In the genomic region with DNA sequence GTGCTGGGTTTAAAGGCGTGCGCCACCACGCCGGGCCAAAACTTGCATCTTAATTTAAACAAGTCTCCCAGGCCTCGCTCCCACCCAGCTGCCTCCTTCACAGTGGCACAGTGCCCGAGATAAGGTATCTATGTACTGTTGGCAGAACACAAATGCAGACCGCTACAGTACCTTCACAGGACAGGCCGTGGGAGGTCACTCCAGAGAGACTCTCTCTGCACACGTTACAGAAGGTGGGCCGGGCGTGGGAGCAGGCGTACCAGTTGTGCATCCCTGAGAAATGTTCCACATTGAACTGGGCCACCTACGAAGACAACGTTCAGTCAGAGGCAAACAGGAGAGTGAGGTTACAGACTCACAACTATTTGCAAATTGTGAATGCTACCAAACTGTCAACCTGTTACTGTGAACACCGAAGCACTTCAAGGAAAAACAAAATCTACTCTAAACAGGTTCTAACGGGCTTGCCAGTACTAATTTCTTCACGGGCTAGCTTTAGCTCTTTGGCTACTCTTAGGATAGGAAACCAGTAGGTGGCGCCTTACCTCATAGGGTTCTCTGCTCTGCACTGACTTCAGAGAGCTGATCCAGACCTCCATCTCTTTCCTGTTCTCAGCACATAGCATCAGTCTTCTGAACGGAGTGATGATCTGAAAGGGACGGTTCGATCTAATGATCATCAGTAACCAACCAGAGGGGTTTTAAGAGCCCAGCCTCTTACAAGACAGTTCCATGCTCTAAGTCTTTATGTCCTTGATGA, we compare ENCODE assay signal across 9 mouse cellular contexts.
DNase-seq lines count a peak whose midpoint lies in the region; ATAC-seq and TF ChIP-seq lines count a peak whose summit lies in the region.
"Had no signal": no experiment of that assay in that cellular context is flagged by ENCODE, and none has a peak within 500 bp of the region (broad histone marks: within the 10 kb centered on the region; RNA-seq: fewer than 3 reads in every experiment).

No protein-coding gene starts in this region.

- no peak for TF ChIP-seq POLR2A in CH12.LX (IDR thresholded peaks at IDR 0.05; ENCODE audit: low read depth, low read length)

- no peaks in the 10 kb centered on the region for H3K4me1 ChIP-seq in kidney, embryonic 15.5 days
- H3K4me1 ChIP-seq in CH12.LX (ENCODE audit: control insufficient read depth in 1 of 2, insufficient read depth in 2 of 2): peaks cover 11 to 21% of the 10 kb centered on the region in 2 experiments
- H3K4me1 ChIP-seq in midbrain, embryonic 15.5 days: no peaks in the 10 kb centered on the region
- H3K4me1 ChIP-seq: limb, embryonic 15.5 days had no signal

- no peaks in the 10 kb centered on the region for H3K27me3 ChIP-seq in kidney, embryonic 15.5 days
- no peaks in the 10 kb centered on the region for H3K27me3 ChIP-seq in CH12.LX (replicated peaks)
- H3K27me3 ChIP-seq in midbrain, embryonic 15.5 days (replicated peaks): no peaks in the 10 kb centered on the region
- H3K27me3 ChIP-seq: limb, embryonic 15.5 days had no signal

- no peak for ATAC-seq in kidney, embryonic 15.5 days (replicated peaks; ENCODE audit: low FRiP score)
- ATAC-seq in monocyte, adult 5-6 weeks (replicated peaks; ENCODE audit: insufficient number of reproducible peaks, low FRiP score, low TSS enrichment, poor library complexity, severe bottlenecking): no peak
- ATAC-seq in midbrain, embryonic 15.5 days (replicated peaks): no peak

- DNase-seq in kidney, adult 9 months: peak; percentile 53
- DNase-seq in CH12.LX (ENCODE audit: extremely low read depth) (peak; percentile 66), ZHBTc4 (ENCODE audit: low read depth, low spot score) (peak; percentile 66)
- DNase-seq in embryo, embryonic 11 days: peak; percentile 46
- DNase-seq in lung, postnatal 36 days: peak; percentile 79

- peak; percentile 50 for TF ChIP-seq RAD21 in CH12.LX (IDR thresholded peaks at IDR 0.05; ENCODE audit: low read depth, low read length)

- H3K9me3 ChIP-seq in kidney, embryonic 15.5 days (replicated peaks): no peaks in the 10 kb centered on the region
- H3K9me3 ChIP-seq in CH12.LX (replicated peaks; ENCODE audit: low read length): no peaks in the 10 kb centered on the region
- H3K9me3 ChIP-seq in midbrain, embryonic 15.5 days: no peaks in the 10 kb centered on the region
- H3K9me3 ChIP-seq: limb, embryonic 15.5 days had no signal

- TF ChIP-seq CTCF in CH12.LX (conservative IDR thresholded peaks at IDR 0.05 in 1 of 2, IDR thresholded peaks at IDR 0.05 in 1 of 2; ENCODE audit: low read depth in 2 of 2, low read length in 2 of 2): peak; percentile 76 to 77

- no peak overlapping the region for H3K4me2 ChIP-seq in kidney, embryonic 15.5 days
- H3K4me2 ChIP-seq in CH12.LX (ENCODE audit: insufficient read depth, low read depth, poor library complexity, severe bottlenecking): no peak overlapping the region; the same call in 1 of the 2 replicates
- no peak overlapping the region for H3K4me2 ChIP-seq in midbrain, embryonic 15.5 days
- H3K4me2 ChIP-seq: limb, embryonic 15.5 days had no signal

- H3K36me3 ChIP-seq in kidney, embryonic 15.5 days: peaks cover 19% of the 10 kb centered on the region
- H3K36me3 ChIP-seq in CH12.LX (replicated peaks in 1 of 2; ENCODE audit: control insufficient read depth in 1 of 2, insufficient read depth in 1 of 2, low read length in 1 of 2): peaks cover 0 to 15% of the 10 kb centered on the region in 2 experiments
- no peaks in the 10 kb centered on the region for H3K36me3 ChIP-seq in midbrain, embryonic 15.5 days (replicated peaks)

- H3K9ac ChIP-seq in kidney, embryonic 15.5 days: no peak overlapping the region
- no peak overlapping the region for H3K9ac ChIP-seq in CH12.LX (ENCODE audit: insufficient read depth, low read depth)
- H3K9ac ChIP-seq in midbrain, embryonic 15.5 days: no peak overlapping the region
- H3K9ac ChIP-seq: limb, embryonic 15.5 days had no signal

- no peak overlapping the region for H3K27ac ChIP-seq in kidney, embryonic 15.5 days
- no peak overlapping the region for H3K27ac ChIP-seq in CH12.LX (ENCODE audit: insufficient read depth, low read depth)
- H3K27ac ChIP-seq in midbrain, embryonic 15.5 days: no peak overlapping the region
- H3K27ac ChIP-seq: limb, embryonic 15.5 days had no signal

- H3K79me2 ChIP-seq in CH12.LX (replicated peaks; ENCODE audit: control insufficient read depth, extremely low read depth, insufficient read depth, poor library complexity, severe bottlenecking): no peaks in the 10 kb centered on the region

- WGBS in kidney, embryonic 15.5 days: 87% methylated on average over 21 of the region's 21 CpGs
- 88% methylated on average over 21 of the region's 21 CpGs for WGBS in midbrain, embryonic 15.5 days

- no peak overlapping the region for H3K4me3 ChIP-seq in kidney, embryonic 15.5 days (replicated peaks)
- H3K4me3 ChIP-seq in CH12.LX (replicated peaks in 1 of 3; ENCODE audit: low read depth in 2 of 3, low read length in 2 of 3, poor library complexity in 1 of 3): no peak overlapping the region
- H3K4me3 ChIP-seq in midbrain, embryonic 15.5 days: no peak overlapping the region
- H3K4me3 ChIP-seq: limb, embryonic 15.5 days had no signal

- in situ Hi-C loops in CH12.LX (cut with MboI; ENCODE audit: low pct_ligation_motif_present, low pct_unique_long_range_greater_than_20kb, low sequenced_read_pairs): no loop called here

- no peak for TF ChIP-seq EP300 in CH12.LX (IDR thresholded peaks at IDR 0.05; ENCODE audit: low read length)

- dilution Hi-C loops in CH12.LX (cut with MboI; ENCODE audit: extremely low pct_ligation_motif_present, extremely low pct_unique_long_range_greater_than_20kb, low sequenced_read_pairs): no loop called here

TF ChIP-seq in CH12.LX, 34 proteins besides CTCF, POLR2A, EP300 and RAD21:
- TF ChIP-seq JUND (conservative IDR thresholded peaks at IDR 0.05; ENCODE audit: low read depth, low read length): no peak
- peak; percentile 46 for TF ChIP-seq SMC3 (IDR thresholded peaks at IDR 0.05; ENCODE audit: low read depth, low read length)
- no peak for TF ChIP-seq PAX5 (IDR thresholded peaks at IDR 0.05; ENCODE audit: low read length)
- TF ChIP-seq MYC (IDR thresholded peaks at IDR 0.05; ENCODE audit: low read depth, low read length): no peak
- TF ChIP-seq IRF4 (IDR thresholded peaks at IDR 0.05; ENCODE audit: low read depth, low read length): no peak
